Mouse (Mus musculus) stomach, postnatal 0 days (tissue): ENCODE results near the gene Teddm2.

Experiments
- CTCF ChIP-seq: IDR thresholded peaks from 2 replicates; pipeline ENCODE4 v1.5.1; 2016; ENCODE audit warnings: antibody characterized with exemption, low read depth, mild to moderate bottlenecking, moderate library complexity
- EP300 ChIP-seq: optimal IDR thresholded peaks from 2 replicates; pipeline ENCODE3; 2016; ENCODE audit warnings: antibody characterized with exemption

DNA sequence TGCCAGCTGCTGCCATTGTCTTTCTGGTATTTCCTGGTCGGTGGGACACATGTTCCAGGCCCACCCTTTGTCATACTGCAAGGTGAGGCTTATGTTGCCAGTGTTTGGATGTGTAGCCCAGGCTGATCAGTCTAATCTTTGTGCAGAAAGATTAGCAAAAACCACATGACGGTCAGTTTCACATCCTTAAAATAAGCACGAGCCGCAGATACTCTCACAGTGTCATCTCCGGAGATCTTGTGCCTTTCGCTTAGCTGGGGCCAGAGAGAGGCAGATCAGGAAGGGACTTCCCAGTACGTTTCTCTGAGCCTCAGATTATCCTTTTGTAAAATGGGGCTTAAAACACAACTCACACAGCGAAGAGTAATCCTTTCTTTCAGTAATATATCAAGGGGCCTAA is 96.5 kb downstream of the Teddm2 start:
- no peak for TF ChIP-seq CTCF
- no peak for TF ChIP-seq EP300
